Mouse (Mus musculus) adipocyte (in vitro differentiated cells): ENCODE data around the gene Atxn7l1.

Experiments used
- DNase-seq: peaks from one replicate; pipeline ENCODE4 v3.0.0-alpha.2; 2016; ENCODE audit warnings: low spot score

The Atxn7l1 gene

GRCm38 (mm10) chr12:33147497-33148267, at the start of gene Atxn7l1:
Gene Atxn7l1 (plus strand): TSS chr12:33147693.
- DNase-seq, result peak; percentile 96

- no peak for DNase-seq
These were observed 45.9 kb upstream of the Atxn7l1 start for GRCm38 (mm10) chr12:33101627-33102026.

GRCm38 (mm10) chr12:33102342-33103115, 45.0 kb upstream of the Atxn7l1 start:
- no peak for DNase-seq

- peak; percentile 66 for DNase-seq
These were observed 41.8 kb upstream of the Atxn7l1 start for GRCm38 (mm10) chr12:33105724-33106123.

- DNase-seq, result no peak
These were observed 40.9 kb upstream of the Atxn7l1 start for GRCm38 (mm10) chr12:33106438-33107167.

GRCm38 (mm10) chr12:33109531-33109930, 38.0 kb upstream of the Atxn7l1 start:
- DNase-seq, result peak; percentile 81

GRCm38 (mm10) chr12:33110894-33111471, 36.5 kb upstream of the Atxn7l1 start:
- peak; percentile 57 for DNase-seq

GRCm38 (mm10) chr12:33118624-33119301, 28.7 kb upstream of the Atxn7l1 start:
- no peak for DNase-seq

- DNase-seq, result no peak
These were observed 21.8 kb upstream of the Atxn7l1 start for GRCm38 (mm10) chr12:33125594-33126227.

GRCm38 (mm10) chr12:33126243-33126642, 21.2 kb upstream of the Atxn7l1 start:
- DNase-seq, result no peak

- no peak for DNase-seq
These were observed 19.4 kb upstream of the Atxn7l1 start for GRCm38 (mm10) chr12:33128121-33128520.

GRCm38 (mm10) chr12:33128702-33129101, 18.8 kb upstream of the Atxn7l1 start:
- peak; percentile 47 for DNase-seq

GRCm38 (mm10) chr12:33129410-33129809, 18.1 kb upstream of the Atxn7l1 start:
- DNase-seq, result peak; percentile 76

- DNase-seq, result no peak
These were observed 17.1 kb upstream of the Atxn7l1 start for GRCm38 (mm10) chr12:33130401-33130800.

- DNase-seq, result no peak
These were observed 15.7 kb upstream of the Atxn7l1 start for GRCm38 (mm10) chr12:33131796-33132195.

- DNase-seq, result no peak
These were observed 9.6 kb upstream of the Atxn7l1 start for GRCm38 (mm10) chr12:33137857-33138256.

- no peak for DNase-seq
These were observed 8.4 kb upstream of the Atxn7l1 start for GRCm38 (mm10) chr12:33139083-33139482.

GRCm38 (mm10) chr12:33144456-33144855, 3.0 kb upstream of the Atxn7l1 start:
- DNase-seq, result peak; percentile 38

- DNase-seq, result peak; percentile 23
These were observed 665 bp upstream of the Atxn7l1 start for GRCm38 (mm10) chr12:33146622-33147433.

GRCm38 (mm10) chr12:33149544-33150190, 2.2 kb downstream of the Atxn7l1 start:
- DNase-seq, result no peak
